Mouse (Mus musculus): Measurements from ENCODE around the gene Gm20479.

DNA sequence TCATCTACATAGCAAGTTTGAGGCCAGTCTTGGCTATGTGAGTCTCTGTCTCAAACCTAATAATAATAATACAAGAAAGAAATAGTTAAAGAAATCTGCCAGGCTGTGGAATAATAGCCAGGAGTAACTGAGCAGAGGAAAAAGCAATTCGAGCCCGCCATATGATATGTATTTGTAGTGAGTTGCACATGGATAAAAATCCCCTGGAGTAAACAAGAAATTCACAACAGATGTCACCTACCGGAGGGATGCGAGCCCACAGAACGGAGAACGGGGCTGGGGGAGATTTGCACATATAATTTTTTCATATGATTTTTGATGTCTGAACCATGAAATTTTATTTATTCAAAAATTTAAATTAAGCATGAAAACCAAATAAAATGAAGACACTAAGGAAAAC is 22.6 kb upstream of the Gm20479 start:
- TF ChIP-seq EP300 (IDR thresholded peaks at IDR 0.05; ENCODE audit: low read depth) (no peak), CTCF (IDR thresholded peaks at IDR 0.05; ENCODE audit: low read depth) (no peak)
